Mouse (Mus musculus): Measurements from ENCODE around the gene Hjurp. TPM values are rescaled to one million over a fixed set of nuclear protein-coding genes. Genes with fewer than 3 reads are reported as not detected.

Gene Hjurp
- polyA plus RNA-seq, 1 experiment from 2014 or later: 118 TPM

DNA sequence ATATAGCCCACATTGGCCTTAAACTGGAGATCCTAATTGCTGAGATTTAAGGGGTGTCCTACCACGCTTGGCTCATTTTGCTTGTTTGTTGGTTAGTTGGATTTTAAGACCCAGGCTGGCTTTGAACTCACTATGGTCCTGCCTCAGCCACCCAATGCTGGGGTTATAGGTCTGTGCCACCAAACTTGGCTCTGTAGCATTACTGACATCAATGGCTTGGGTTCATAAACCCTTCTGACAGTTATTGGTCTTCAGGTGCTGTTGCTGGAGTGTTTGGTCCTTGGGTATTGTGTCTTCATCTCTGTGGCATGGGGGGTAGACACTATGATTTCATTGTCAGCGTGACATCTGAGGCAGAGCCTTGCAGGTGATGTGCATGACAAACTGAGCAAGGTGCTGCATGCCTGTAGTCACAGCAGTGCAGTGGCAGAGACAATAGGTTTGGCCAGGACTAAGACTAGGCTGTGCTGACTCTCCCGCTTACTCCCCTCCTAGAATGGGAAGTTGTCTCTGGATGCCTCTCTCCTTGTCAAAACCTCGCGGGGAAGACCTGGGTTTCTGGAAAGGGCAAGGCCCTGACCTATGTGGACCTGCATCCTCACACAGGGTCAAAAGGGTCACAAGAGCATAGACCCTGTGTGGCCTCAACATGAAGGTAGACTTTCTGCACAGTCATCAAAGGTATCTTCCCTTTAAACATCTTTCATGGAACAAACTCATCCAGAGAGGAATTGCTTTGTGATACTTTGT, 23.0 kb upstream of the Hjurp start:
- H3K27me3 ChIP-seq (ENCODE audit: control insufficient read depth, insufficient read depth, low read length): no peaks in the 10 kb centered on the region
- no peaks in the 10 kb centered on the region for H3K36me3 ChIP-seq (ENCODE audit: control insufficient read depth, insufficient read depth, low read length)
- no peak overlapping the region for H3K27ac ChIP-seq (ENCODE audit: low read depth, low read length)
- no peak overlapping the region for H3K4me2 ChIP-seq
- peaks cover 90% of the 10 kb centered on the region for H3K9me3 ChIP-seq (replicated peaks; ENCODE audit: control insufficient read depth, low read length)
- no peak overlapping the region for H3K4me3 ChIP-seq (ENCODE audit: low read depth, low read length)
- H3K4me1 ChIP-seq (ENCODE audit: control insufficient read depth, insufficient read depth, low read length): no peaks in the 10 kb centered on the region
- 37% methylated on average over 5 of the region's 5 CpGs for WGBS (ENCODE audit: insufficient replicate concordance)
- no peak for ATAC-seq (replicated peaks; ENCODE audit: insufficient number of reproducible peaks, low FRiP score, low TSS enrichment)
- no peak overlapping the region for H3K9ac ChIP-seq (ENCODE audit: low read depth, low read length)

DNA sequence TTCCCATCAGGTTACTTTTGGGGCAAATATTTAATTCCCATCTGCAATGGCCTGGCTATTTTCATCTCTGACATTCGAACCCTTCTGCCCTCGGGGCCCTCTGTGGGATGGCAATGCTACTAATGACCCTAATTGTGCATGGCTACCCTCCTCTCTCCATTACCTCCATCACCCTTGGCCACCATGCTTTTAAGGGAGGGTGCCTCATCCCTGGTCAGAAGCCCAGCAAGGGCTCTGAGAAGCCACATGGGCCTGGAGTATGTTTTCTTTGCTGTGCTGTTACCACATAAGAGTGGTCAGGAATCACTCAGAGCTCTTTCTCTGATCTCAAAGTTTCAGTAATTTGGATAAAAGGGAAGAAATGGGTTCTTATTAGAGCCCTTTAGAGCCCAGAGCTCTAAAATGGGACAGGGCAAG, 22.1 kb upstream of the Hjurp start:
- Histone ChIP-seq H3K27me3 (ENCODE audit: control insufficient read depth, insufficient read depth, low read length) (no peaks in the 10 kb centered on the region), H3K4me3 (ENCODE audit: low read depth, low read length) (no peak overlapping the region), H3K9me3 (replicated peaks; ENCODE audit: control insufficient read depth, low read length) (peaks cover 86% of the 10 kb centered on the region), H3K36me3 (ENCODE audit: control insufficient read depth, insufficient read depth, low read length) (no peaks in the 10 kb centered on the region), H3K27ac (ENCODE audit: low read depth, low read length) (no peak overlapping the region), H3K4me2 (no peak overlapping the region), H3K4me1 (ENCODE audit: control insufficient read depth, insufficient read depth, low read length) (no peaks in the 10 kb centered on the region), H3K9ac (ENCODE audit: low read depth, low read length) (no peak overlapping the region)
- 77% methylated on average over 2 of the region's 2 CpGs for WGBS (ENCODE audit: insufficient replicate concordance)
- no peak for ATAC-seq (replicated peaks; ENCODE audit: insufficient number of reproducible peaks, low FRiP score, low TSS enrichment)

DNA sequence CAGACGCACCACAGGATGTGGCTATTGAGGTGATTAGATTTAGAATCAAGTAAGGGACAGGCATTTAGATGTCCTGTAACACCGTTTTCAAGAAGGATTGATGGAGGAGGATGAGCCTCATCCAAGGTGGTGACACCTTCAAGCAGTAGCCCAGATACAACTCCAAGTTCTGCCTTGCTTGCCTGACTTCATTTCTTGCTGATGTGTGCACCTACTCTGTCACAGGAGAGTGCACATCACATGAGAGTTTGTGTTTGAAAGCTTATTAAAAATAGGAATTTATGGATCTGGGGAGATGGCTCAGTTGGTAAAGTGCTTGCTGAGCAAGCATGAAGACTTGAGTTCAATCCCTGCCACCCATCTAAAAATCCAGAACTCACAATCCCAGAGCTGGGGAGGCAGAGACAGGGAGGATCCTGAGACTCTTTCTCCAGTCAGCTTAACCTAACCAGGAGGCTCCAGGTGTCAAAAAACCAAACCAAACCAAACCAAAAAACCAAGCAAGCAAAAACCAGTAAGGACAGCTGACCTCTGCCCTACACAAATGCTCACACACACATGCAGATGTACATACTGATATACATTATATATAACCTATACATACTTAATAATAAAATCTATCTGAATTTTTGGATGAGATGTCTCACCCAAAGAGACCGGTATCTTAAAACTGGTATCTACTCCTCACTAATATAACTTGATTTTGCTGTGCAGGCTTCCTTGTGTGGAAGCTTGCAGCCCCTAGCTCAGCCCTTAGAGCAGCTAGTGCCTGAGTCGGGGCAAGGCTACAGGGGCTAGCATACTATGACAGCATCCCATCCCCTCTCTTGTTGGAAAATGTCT, 21.5 kb upstream of the Hjurp start:
- no peaks in the 10 kb centered on the region for H3K27me3 ChIP-seq (ENCODE audit: control insufficient read depth, insufficient read depth, low read length)
- no peaks in the 10 kb centered on the region for H3K36me3 ChIP-seq (ENCODE audit: control insufficient read depth, insufficient read depth, low read length)
- no peak for ATAC-seq (replicated peaks; ENCODE audit: insufficient number of reproducible peaks, low FRiP score, low TSS enrichment)
- WGBS (ENCODE audit: insufficient replicate concordance): 56% methylated on average over 4 of the region's 4 CpGs
- no peak overlapping the region for H3K27ac ChIP-seq (ENCODE audit: low read depth, low read length)
- no peak overlapping the region for H3K4me3 ChIP-seq (ENCODE audit: low read depth, low read length)
- H3K9me3 ChIP-seq (replicated peaks; ENCODE audit: control insufficient read depth, low read length): peaks cover 83% of the 10 kb centered on the region
- no peak overlapping the region for H3K4me2 ChIP-seq
- H3K9ac ChIP-seq (ENCODE audit: low read depth, low read length): no peak overlapping the region
- H3K4me1 ChIP-seq (ENCODE audit: control insufficient read depth, insufficient read depth, low read length): no peaks in the 10 kb centered on the region

DNA sequence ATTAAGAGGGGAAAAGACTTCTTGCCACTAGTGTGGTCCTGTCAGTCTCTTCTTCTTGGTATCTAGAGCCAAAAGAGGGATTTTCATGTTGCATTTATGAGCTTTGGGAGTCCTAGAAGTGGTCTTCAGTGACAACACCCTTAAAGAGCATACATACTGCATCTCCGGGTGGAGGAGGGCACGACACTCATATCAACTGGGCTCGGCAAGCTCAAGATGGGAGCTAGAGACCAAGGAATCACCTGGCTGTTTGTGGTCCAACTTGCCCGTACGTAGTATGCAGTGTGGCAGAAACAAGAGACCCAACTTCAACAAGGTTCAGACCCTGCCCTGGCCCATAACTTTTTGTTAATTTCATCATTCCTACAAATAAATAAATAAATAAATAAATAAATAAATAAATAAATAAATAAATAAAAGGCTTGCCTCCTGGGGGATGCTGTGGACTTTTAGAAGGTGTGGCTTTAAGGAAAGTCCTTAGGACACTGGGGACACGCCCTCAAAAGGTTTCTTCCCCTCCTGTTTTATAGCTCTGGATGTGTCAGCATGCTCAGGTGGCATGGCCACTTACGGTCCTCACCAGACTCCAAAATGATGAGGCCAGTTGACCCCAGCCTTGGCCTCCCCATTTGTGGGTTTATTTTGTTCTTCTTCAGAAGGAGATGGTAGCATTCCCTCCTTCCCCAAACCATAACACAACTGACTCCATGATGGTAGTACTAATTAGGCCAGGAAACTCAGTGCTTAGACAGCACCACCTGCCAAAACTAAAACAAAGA, 20.2 kb upstream of the Hjurp start:
- Histone ChIP-seq H3K4me1 (ENCODE audit: control insufficient read depth, insufficient read depth, low read length) (no peaks in the 10 kb centered on the region), H3K27ac (ENCODE audit: low read depth, low read length) (no peak overlapping the region), H3K27me3 (ENCODE audit: control insufficient read depth, insufficient read depth, low read length) (no peaks in the 10 kb centered on the region), H3K4me2 (no peak overlapping the region), H3K36me3 (ENCODE audit: control insufficient read depth, insufficient read depth, low read length) (no peaks in the 10 kb centered on the region), H3K9me3 (replicated peaks; ENCODE audit: control insufficient read depth, low read length) (peaks cover 73% of the 10 kb centered on the region), H3K4me3 (ENCODE audit: low read depth, low read length) (no peak overlapping the region), H3K9ac (ENCODE audit: low read depth, low read length) (no peak overlapping the region)
- ATAC-seq (replicated peaks; ENCODE audit: insufficient number of reproducible peaks, low FRiP score, low TSS enrichment): no peak
- 60% methylated on average over 7 of the region's 7 CpGs for WGBS (ENCODE audit: insufficient replicate concordance)

DNA sequence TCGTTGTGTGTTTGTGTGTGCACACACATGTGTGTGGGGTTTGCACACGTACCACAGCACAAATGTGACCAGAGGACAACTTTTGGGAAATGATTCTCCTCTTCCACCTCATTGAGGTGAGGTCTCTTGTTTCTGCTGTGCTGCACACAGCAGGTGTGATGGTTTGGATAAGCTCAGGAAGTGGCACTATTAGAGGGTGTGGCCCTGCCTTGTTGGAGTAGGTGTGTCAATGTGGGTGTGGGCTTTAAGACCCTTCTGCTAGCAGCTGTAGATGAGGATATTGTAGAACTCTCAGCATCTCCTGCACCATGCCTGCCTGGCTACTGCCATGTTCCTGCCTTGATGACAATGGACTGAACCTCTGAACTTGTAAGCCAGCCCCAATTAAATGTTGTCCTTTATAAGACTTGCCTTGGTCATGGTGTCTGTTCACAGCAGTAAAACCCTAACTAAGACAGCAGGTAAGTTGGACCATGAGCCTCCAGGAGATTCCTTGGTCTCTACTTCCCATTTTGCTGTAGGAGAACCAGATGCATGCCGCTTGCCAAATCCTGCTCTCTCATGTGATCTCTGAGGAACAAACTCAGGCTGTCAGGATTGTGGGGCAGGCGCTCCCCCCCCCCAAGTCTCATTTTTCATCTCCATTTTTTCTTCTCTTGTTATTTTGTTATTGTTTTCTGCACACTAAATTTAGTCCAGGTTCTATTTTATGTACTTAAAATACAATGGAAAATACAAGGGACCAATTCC, 18.9 kb upstream of the Hjurp start:
- Histone ChIP-seq H3K27ac (ENCODE audit: low read depth, low read length) (no peak overlapping the region), H3K9ac (ENCODE audit: low read depth, low read length) (no peak overlapping the region), H3K9me3 (replicated peaks; ENCODE audit: control insufficient read depth, low read length) (peaks cover 69% of the 10 kb centered on the region), H3K4me1 (ENCODE audit: control insufficient read depth, insufficient read depth, low read length) (no peaks in the 10 kb centered on the region), H3K27me3 (ENCODE audit: control insufficient read depth, insufficient read depth, low read length) (no peaks in the 10 kb centered on the region), H3K4me3 (ENCODE audit: low read depth, low read length) (no peak overlapping the region), H3K36me3 (ENCODE audit: control insufficient read depth, insufficient read depth, low read length) (no peaks in the 10 kb centered on the region), H3K4me2 (no peak overlapping the region)
- peak; percentile 4; the same call in 1 of the 2 replicates for ATAC-seq (replicated peaks; ENCODE audit: insufficient number of reproducible peaks, low FRiP score, low TSS enrichment)
- 64% methylated on average over 4 of the region's 4 CpGs for WGBS (ENCODE audit: insufficient replicate concordance)

DNA sequence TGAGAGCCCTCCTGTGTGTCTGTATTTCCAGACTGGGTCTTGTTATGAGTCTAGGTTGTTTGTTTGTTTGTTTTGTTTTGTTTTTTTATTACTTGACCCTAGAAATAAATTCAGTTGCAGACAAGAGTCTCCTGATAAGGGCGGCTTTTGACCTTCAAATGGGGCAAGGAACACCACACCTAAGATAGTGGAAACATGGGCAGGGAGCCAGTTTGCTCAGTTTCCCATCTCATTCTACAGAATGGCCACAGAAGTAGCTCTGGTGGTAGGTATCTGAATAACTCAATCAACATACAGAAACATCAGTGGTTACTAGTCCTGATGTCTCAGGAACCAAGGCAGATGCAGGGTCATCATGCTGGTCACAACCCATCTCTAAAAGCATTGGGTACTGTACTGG, 17.2 kb upstream of the Hjurp start:
- Histone ChIP-seq H3K4me1 (ENCODE audit: control insufficient read depth, insufficient read depth, low read length) (no peaks in the 10 kb centered on the region), H3K4me3 (ENCODE audit: low read depth, low read length) (no peak overlapping the region), H3K27ac (ENCODE audit: low read depth, low read length) (no peak overlapping the region), H3K9ac (ENCODE audit: low read depth, low read length) (no peak overlapping the region), H3K4me2 (no peak overlapping the region), H3K27me3 (ENCODE audit: control insufficient read depth, insufficient read depth, low read length) (no peaks in the 10 kb centered on the region), H3K9me3 (replicated peaks; ENCODE audit: control insufficient read depth, low read length) (peaks cover 63% of the 10 kb centered on the region), H3K36me3 (ENCODE audit: control insufficient read depth, insufficient read depth, low read length) (no peaks in the 10 kb centered on the region)
- WGBS (ENCODE audit: insufficient replicate concordance): 16% methylated on average over 1 of the region's 1 CpGs
- no peak for ATAC-seq (replicated peaks; ENCODE audit: insufficient number of reproducible peaks, low FRiP score, low TSS enrichment)

DNA sequence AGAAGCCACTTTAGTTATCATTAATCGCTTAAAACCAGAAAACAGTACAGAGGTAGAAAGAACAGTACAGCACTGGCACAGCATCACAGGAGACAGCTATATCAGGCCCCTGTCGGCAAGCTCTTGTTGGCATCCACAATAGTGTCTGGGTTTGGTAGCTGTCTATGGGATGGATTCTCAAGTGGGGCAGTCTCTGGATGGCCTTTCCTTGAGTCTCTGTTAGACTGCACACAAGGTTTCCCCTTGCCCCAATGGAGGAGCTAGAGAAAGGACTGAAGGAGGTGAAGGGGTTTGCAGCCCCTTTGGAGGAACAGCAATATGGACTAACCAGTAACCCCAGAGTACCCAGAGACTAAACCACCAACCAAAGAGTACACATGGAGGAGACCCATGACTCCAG, 14.6 kb upstream of the Hjurp start:
- Histone ChIP-seq H3K4me3 (ENCODE audit: low read depth, low read length) (no peak overlapping the region), H3K4me1 (ENCODE audit: control insufficient read depth, insufficient read depth, low read length) (no peaks in the 10 kb centered on the region), H3K9ac (ENCODE audit: low read depth, low read length) (no peak overlapping the region), H3K9me3 (replicated peaks; ENCODE audit: control insufficient read depth, low read length) (peaks cover 60% of the 10 kb centered on the region), H3K4me2 (no peak overlapping the region), H3K27me3 (ENCODE audit: control insufficient read depth, insufficient read depth, low read length) (no peaks in the 10 kb centered on the region), H3K36me3 (ENCODE audit: control insufficient read depth, insufficient read depth, low read length) (no peaks in the 10 kb centered on the region), H3K27ac (ENCODE audit: low read depth, low read length) (no peak overlapping the region)
- WGBS (ENCODE audit: insufficient replicate concordance): 50% methylated on average over 2 of the region's 2 CpGs
- no peak for ATAC-seq (replicated peaks; ENCODE audit: insufficient number of reproducible peaks, low FRiP score, low TSS enrichment)

DNA sequence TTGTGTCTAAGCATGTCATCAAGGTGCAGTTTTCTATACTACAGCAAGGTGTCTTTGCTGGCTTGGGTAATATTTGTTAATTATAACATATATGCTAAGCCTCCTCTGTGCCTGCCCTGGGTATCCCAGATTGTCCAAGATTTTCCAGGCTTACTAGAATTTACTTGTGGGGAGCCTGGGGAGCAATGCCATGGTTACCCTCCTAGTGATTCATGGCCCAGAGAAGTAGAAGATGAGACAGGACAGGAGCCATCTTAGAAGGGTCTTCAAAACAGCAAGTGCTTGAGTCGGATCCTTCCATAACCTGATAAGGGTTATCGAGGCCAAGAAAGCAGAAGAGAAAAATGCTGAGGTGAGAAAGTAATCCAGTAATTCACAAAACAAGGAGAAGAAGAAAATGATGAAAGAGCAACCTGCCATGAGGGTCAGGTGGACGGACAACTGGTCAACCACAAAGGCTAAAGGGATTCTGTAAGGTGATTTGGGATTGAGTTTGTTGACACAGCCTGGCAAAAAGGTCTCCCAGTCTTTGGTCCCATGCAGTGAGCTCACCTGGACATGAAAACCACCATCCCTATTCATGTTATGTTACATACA, 14.1 kb upstream of the Hjurp start:
- Histone ChIP-seq H3K9me3 (replicated peaks; ENCODE audit: control insufficient read depth, low read length) (peaks cover 64% of the 10 kb centered on the region), H3K36me3 (ENCODE audit: control insufficient read depth, insufficient read depth, low read length) (no peaks in the 10 kb centered on the region), H3K27me3 (ENCODE audit: control insufficient read depth, insufficient read depth, low read length) (no peaks in the 10 kb centered on the region), H3K4me3 (ENCODE audit: low read depth, low read length) (no peak overlapping the region), H3K4me2 (no peak overlapping the region), H3K9ac (ENCODE audit: low read depth, low read length) (no peak overlapping the region), H3K4me1 (ENCODE audit: control insufficient read depth, insufficient read depth, low read length) (no peaks in the 10 kb centered on the region), H3K27ac (ENCODE audit: low read depth, low read length) (no peak overlapping the region)
- 56% methylated on average over 3 of the region's 3 CpGs for WGBS (ENCODE audit: insufficient replicate concordance)
- ATAC-seq (replicated peaks; ENCODE audit: insufficient number of reproducible peaks, low FRiP score, low TSS enrichment): no peak; the same call in 1 of the 2 replicates
